Mouse (Mus musculus) MEL (cell line): Measurements from ENCODE around the gene Nt5c2. TPM values are rescaled to one million over a fixed set of nuclear protein-coding genes. Genes with fewer than 3 reads are reported as not detected.
A peak's percentile ranks its signal among the peaks of the same experiment; 100 is the strongest.

Source experiments
- DNase-seq: peaks from one replicate; pipeline ENCODE4 v3.0.0; 2011; ENCODE audit warnings: low read depth, low spot score
- H3K27ac ChIP-seq: 2 replicates; pipeline ENCODE4 v1.5.1; 2012; ENCODE audit warnings: low read depth, mild to moderate bottlenecking, control low read depth, low read length, moderate library complexity; ENCODE audit not compliant: control insufficient read depth
- H3K27me3 ChIP-seq, 2 experiments: fragments of 150-350 bp in 1 of 2; sonication (generic) in 1 of 2; 2 replicates each; pipeline ENCODE4 v1.6.1; 2012; ENCODE audit warnings: low read length in 2 of 2, mild to moderate bottlenecking in 2 of 2, improper control_type of control experiment in 1 of 2, moderate library complexity in 1 of 2; ENCODE audit not compliant: insufficient read depth in 2 of 2, control insufficient read depth in 1 of 2
- H3K36me3 ChIP-seq, 2 experiments: 2 replicates each; pipeline ENCODE4 v1.6.1; 2012 to 2014; ENCODE audit warnings: low read length in 2 of 2, improper control_type of control experiment in 1 of 2, inconsistent platforms in 1 of 2, mild to moderate bottlenecking in 1 of 2; ENCODE audit not compliant: insufficient read depth in 2 of 2, control insufficient read depth in 1 of 2
- H3K4me1 ChIP-seq, 2 experiments: fragments of 150-350 bp in 1 of 2; sonication (generic) in 1 of 2; 2 replicates each; pipeline ENCODE4 v1.6.1; 2012; ENCODE audit warnings: low read length in 2 of 2, improper control_type of control experiment in 1 of 2, mild to moderate bottlenecking in 1 of 2; ENCODE audit not compliant: insufficient read depth in 2 of 2, control insufficient read depth in 1 of 2
- H3K4me3 ChIP-seq, 2 experiments: fragments of 150-350 bp in 1 of 2; sonication (generic) in 1 of 2; 2 replicates each; pipeline ENCODE4 v1.5.1; 2012; ENCODE audit warnings: low read depth in 2 of 2, low read length in 2 of 2, mild to moderate bottlenecking in 2 of 2, moderate library complexity in 2 of 2, control low read depth in 1 of 2, improper control_type of control experiment in 1 of 2; ENCODE audit not compliant: control insufficient read depth in 1 of 2, insufficient read depth in 1 of 2
- H3K79me2 ChIP-seq: 2 replicates; pipeline ENCODE4 v1.6.1; 2012; ENCODE audit warnings: mild to moderate bottlenecking, low read length, moderate library complexity; ENCODE audit not compliant: control insufficient read depth, poor library complexity, insufficient read depth
- H3K9ac ChIP-seq: 2 replicates; pipeline ENCODE4 v1.6.1; 2012; ENCODE audit warnings: low read depth, mild to moderate bottlenecking, control low read depth, low read length, moderate library complexity; ENCODE audit not compliant: control insufficient read depth, poor library complexity, severe bottlenecking
- H3K9me3 ChIP-seq: fragments of 150-350 bp; sonication (generic); replicated peaks from 2 replicates; pipeline ENCODE4 v1.6.1; 2012; ENCODE audit warnings: mild to moderate bottlenecking, low read length, improper control_type of control experiment, moderate library complexity; ENCODE audit not compliant: insufficient read depth
- BHLHE40 ChIP-seq: IDR thresholded peaks from 2 replicates; pipeline ENCODE4 v1.6.1; 2012; ENCODE audit warnings: low read depth, mild to moderate bottlenecking, inconsistent platforms, low read length, improper control_type of control experiment, borderline replicate concordance
- CHD1 ChIP-seq: IDR thresholded peaks from 2 replicates; pipeline ENCODE4 v1.6.1; 2012; ENCODE audit warnings: low read depth, mild to moderate bottlenecking, inconsistent platforms, low read length, improper control_type of control experiment
- CHD2 ChIP-seq: IDR thresholded peaks from 2 replicates; pipeline ENCODE4 v1.6.1; 2011; ENCODE audit warnings: low read length, improper control_type of control experiment
- E2F4 ChIP-seq: IDR thresholded peaks from 2 replicates; pipeline ENCODE4 v1.6.1; 2011; ENCODE audit warnings: low read depth, low read length, improper control_type of control experiment, borderline replicate concordance
- ELF1 ChIP-seq: IDR thresholded peaks from 2 replicates; pipeline ENCODE4 v1.6.1; 2014; ENCODE audit warnings: low read depth, mild to moderate bottlenecking, inconsistent platforms, low read length, improper control_type of control experiment, moderate library complexity
- EP300 ChIP-seq, 2 experiments: IDR thresholded peaks; 2 replicates each; pipeline ENCODE4 v1.6.1; 2011; ENCODE audit warnings: improper control_type of control experiment in 2 of 2, low read length in 2 of 2, low read depth in 1 of 2, mild to moderate bottlenecking in 1 of 2
- GABPA ChIP-seq: IDR thresholded peaks from 2 replicates; pipeline ENCODE4 v1.6.1; 2012; ENCODE audit warnings: low read depth, mild to moderate bottlenecking, inconsistent platforms, low read length, improper control_type of control experiment, moderate library complexity
- HCFC1 ChIP-seq: IDR thresholded peaks from 2 replicates; pipeline ENCODE4 v1.6.1; 2012; ENCODE audit warnings: low read depth, mild to moderate bottlenecking, inconsistent platforms, low read length, improper control_type of control experiment, moderate library complexity
- JUND ChIP-seq: IDR thresholded peaks from 2 replicates; pipeline ENCODE4 v1.6.1; 2011; ENCODE audit warnings: low read depth, mild to moderate bottlenecking, improper control_type of control experiment, low read length
- MAFK ChIP-seq: IDR thresholded peaks from 2 replicates; pipeline ENCODE4 v1.6.1; 2011; ENCODE audit warnings: low read depth, mild to moderate bottlenecking, low read length, improper control_type of control experiment, borderline replicate concordance
- MAX ChIP-seq: IDR thresholded peaks from 2 replicates; pipeline ENCODE4 v1.6.1; 2011; ENCODE audit warnings: low read length, improper control_type of control experiment
- MYB ChIP-seq: IDR thresholded peaks from 2 replicates; pipeline ENCODE4 v1.6.1; 2011; ENCODE audit warnings: mild to moderate bottlenecking, low read depth, low read length, improper control_type of control experiment
- NELFE ChIP-seq: IDR thresholded peaks from 2 replicates; pipeline ENCODE4 v1.6.1; 2011; ENCODE audit warnings: low read depth, low read length, improper control_type of control experiment
- POLR2AphosphoS5 ChIP-seq: IDR thresholded peaks from 2 replicates; pipeline ENCODE4 v1.6.1; 2012; ENCODE audit warnings: low read depth, borderline replicate concordance, mild to moderate bottlenecking, inconsistent platforms, low read length, moderate library complexity, mixed read lengths
- RCOR1 ChIP-seq: IDR thresholded peaks from 2 replicates; pipeline ENCODE4 v1.6.1; 2012; ENCODE audit warnings: low read depth, mild to moderate bottlenecking, inconsistent platforms, low read length, improper control_type of control experiment
- SIN3A ChIP-seq: IDR thresholded peaks from 2 replicates; pipeline ENCODE4 v1.6.1; 2012; ENCODE audit warnings: low read length, improper control_type of control experiment, inconsistent platforms
- SMC3 ChIP-seq: IDR thresholded peaks from 2 replicates; pipeline ENCODE4 v1.6.1; 2011; ENCODE audit warnings: low read depth, low read length, improper control_type of control experiment
- TAL1 ChIP-seq: IDR thresholded peaks from 2 replicates; pipeline ENCODE4 v1.6.1; 2012; ENCODE audit warnings: mild to moderate bottlenecking, inconsistent platforms, low read length, moderate library complexity, mixed read lengths
- TBP ChIP-seq: IDR thresholded peaks from 2 replicates; pipeline ENCODE4 v1.8.0; 2011; ENCODE audit warnings: low read depth, low read length, improper control_type of control experiment
- TCF12 ChIP-seq: IDR thresholded peaks from 2 replicates; pipeline ENCODE4 v1.6.1; 2014; ENCODE audit warnings: low read depth, mild to moderate bottlenecking, inconsistent platforms, low read length, improper control_type of control experiment, moderate library complexity
- UBTF ChIP-seq: IDR thresholded peaks from 2 replicates; pipeline ENCODE4 v1.6.1; 2012; ENCODE audit warnings: low read depth, mild to moderate bottlenecking, inconsistent platforms, low read length, improper control_type of control experiment, moderate library complexity, borderline replicate concordance; ENCODE audit not compliant: insufficient read depth
- ZC3H11A ChIP-seq: IDR thresholded peaks from 2 replicates; pipeline ENCODE4 v1.6.1; 2012; ENCODE audit warnings: low read depth, mild to moderate bottlenecking, inconsistent platforms, low read length, improper control_type of control experiment
- ZMIZ1 ChIP-seq: IDR thresholded peaks from 2 replicates; pipeline ENCODE4 v1.6.1; 2012; ENCODE audit warnings: low read depth, mild to moderate bottlenecking, inconsistent platforms, low read length, improper control_type of control experiment, moderate library complexity
- ZNF384 ChIP-seq: IDR thresholded peaks from 2 replicates; pipeline ENCODE4 v1.6.1; 2012; ENCODE audit warnings: low read depth, mild to moderate bottlenecking, inconsistent platforms, low read length, improper control_type of control experiment
- polyA plus RNA-seq, 2 experiments: library from polyadenylated mRNA; stranded (reverse) in 1 of 2; unstranded in 1 of 2; fragments of >175 nt in 1 of 2; fragments of >200 nt in 1 of 2; gene quantifications; 2 replicates each; pipeline versions ENCODE4 v1.2.1 to v1.2.4; 2012; ENCODE audit warnings: low replicate concordance in 2 of 2, low read depth in 1 of 2; ENCODE audit not compliant: insufficient read length in 2 of 2, insufficient read depth in 1 of 2, missing spikeins in 1 of 2
- total RNA-seq: library from RNA; depleted of rRNA; stranded (reverse); fragments of 300-350 nt; gene quantifications from 2 replicates; pipeline ENCODE4 v1.2.3, GENCODE M21; 2012

Gene Nt5c2
- total and polyA plus RNA-seq, 3 experiments = 64.6 to 455 (median 147) TPM

DNA sequence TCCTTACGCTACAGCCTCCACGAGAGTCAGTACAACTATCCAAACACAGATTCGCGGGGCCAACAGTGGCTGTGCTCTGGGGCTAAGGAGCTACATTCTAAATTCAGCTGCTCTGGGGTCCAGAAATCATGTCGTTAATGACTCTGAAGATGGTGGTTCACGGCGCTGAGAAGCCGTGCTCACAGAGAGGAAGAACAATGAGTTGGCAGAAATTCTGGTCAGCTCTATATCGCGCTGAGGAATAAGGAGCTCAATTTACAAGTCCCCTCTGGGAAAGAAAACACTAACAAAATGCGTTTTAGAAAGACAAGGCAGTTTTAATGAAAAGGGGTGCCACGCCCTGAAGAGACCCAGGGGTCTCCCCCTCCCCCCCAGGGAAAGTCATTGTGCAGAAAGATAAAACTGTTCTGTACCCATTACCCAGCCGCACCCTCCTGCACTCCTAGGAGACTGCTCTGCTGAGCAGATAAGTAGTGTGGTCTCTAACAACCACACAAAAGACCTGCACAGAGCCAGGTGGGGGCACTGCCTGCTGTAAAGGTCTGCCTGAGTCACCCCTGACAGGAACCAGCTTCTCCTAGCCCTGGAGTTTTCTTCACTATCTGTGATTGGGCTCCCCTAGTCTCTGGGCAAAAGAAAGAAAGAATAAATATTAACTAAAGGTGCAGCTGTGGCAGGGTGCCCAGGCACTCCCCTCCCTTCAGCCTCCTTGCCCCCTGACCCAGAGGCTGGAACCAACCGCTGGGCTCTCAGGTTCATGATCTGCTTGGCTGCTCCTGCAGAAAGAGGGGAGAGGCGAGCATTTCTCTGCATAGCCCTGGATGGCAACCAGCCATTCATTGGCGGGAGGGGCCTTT is 26.5 kb downstream of the Nt5c2 start (continued):
- TF ChIP-seq BHLHE40 (peak; percentile 76), SMC3 (peak; percentile 20; the same call in 1 of the 2 replicates), ZMIZ1 (peak; percentile 53; the same call in 1 of the 2 replicates), ELF1 (peak; percentile 39; the same call in 1 of the 2 replicates), HCFC1 (peak; percentile 67; the same call in 1 of the 2 replicates)

DNA sequence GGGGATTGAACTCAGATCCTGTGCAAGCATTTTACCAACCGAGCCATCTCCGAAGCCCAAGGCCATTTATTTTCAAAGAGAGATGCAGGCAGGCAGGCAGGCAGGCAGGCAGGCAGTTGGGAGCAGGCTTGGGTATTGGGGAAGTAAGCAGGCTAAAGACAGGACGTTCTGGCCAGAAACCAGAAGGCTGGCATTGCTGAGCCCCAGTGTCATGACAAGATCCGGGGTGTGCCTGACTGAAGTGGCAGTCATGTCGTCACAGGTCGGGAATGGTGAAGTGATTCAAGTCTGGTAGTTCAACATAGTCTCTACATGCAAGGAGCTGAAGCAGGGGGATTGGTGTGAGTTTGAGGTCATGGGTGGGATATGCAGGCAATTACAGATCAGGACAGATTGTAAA is 27.3 kb downstream of the Nt5c2 start:
- H3K4me1 ChIP-seq = peaks cover 20 to 51% of the 10 kb centered on the region in 2 experiments
- H3K9me3 ChIP-seq = no peaks in the 10 kb centered on the region
- H3K36me3 ChIP-seq = peaks cover 0 to 44% of the 10 kb centered on the region in 2 experiments; a peak in 2 of 4 replicates
- H3K27me3 ChIP-seq = no peaks in the 10 kb centered on the region
- TF ChIP-seq EP300 (IDR thresholded peaks at IDR 0.05; ENCODE audit: low read depth in 1 of 2, low read length in 2 of 2) (peak in 1 of 2 experiments; percentile 16; a peak in 2 of 4 replicates), ELF1 (no peak), SMC3 (no peak), TAL1 (no peak), TCF12 (no peak), RCOR1 (peak; percentile 22; the same call in 1 of the 2 replicates), CHD2 (no peak)
- peak overlapping the region; percentile 12 to 22 for H3K4me3 ChIP-seq
- peak overlapping the region; percentile 98 for H3K27ac ChIP-seq
- peak; percentile 74 for DNase-seq
- H3K79me2 ChIP-seq = peaks cover 6% of the 10 kb centered on the region; the same call in 1 of the 2 replicates
- H3K9ac ChIP-seq = peak overlapping the region; percentile 73

DNA sequence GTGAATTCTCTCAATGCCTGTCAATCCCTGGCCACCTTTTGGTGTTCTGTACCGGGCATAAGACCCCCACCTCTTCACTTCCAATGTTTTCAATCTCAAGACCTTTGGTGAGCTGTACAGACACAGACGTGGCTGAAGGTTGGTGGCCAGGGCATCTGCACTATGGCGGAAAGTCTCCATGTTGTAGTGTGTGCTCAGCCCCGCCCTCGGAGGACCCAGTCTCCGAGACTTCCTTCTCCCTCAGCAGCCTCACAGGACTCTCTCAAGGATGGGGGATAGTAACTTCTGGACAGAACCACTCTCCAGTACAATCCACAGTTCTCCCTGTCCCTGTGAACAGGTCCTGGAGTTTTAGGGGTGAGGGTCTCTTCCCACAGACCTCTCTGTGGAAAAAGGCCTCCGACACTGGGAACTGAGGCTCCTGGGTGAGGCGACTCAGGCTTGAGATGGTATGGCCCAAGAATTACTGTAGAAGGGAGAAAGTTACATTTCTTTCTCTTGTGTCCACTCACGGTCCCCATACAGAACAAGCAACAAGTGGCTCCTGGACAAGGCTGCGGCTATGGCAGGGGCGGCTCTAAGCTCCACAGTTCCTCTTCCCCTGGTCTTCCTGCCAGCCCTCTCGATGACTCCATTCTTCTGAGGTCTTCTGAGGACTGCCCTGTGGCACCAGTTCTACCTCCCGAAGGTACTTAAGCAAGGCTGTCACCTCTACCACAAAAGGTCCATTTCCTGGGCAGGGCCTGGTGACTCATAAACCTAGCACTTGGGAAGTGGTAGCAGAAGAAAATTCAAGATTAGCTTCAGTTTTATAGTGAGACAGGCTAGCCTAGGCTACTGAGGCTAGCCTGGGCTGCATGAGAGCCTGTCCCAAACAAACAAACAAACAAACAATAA is 30.0 kb downstream of the Nt5c2 start:
- Histone ChIP-seq H3K27me3 (no peaks in the 10 kb centered on the region), H3K36me3 (peaks cover 0 to 44% of the 10 kb centered on the region in 2 experiments; a peak in 2 of 4 replicates), H3K27ac (peak overlapping the region; percentile 97), H3K9ac (peak overlapping the region; percentile 83), H3K9me3 (no peaks in the 10 kb centered on the region), H3K4me3 (peak overlapping the region; percentile 51 to 65), H3K79me2 (peaks cover 6% of the 10 kb centered on the region; the same call in 1 of the 2 replicates), H3K4me1 (peaks cover 18 to 47% of the 10 kb centered on the region in 2 experiments)
- peak; percentile 87 for DNase-seq
- TF ChIP-seq POLR2AphosphoS5 (no peak), NELFE (no peak; the same call in 1 of the 2 replicates), TBP (0 out of 2 replicates have a peak, but pooled peaks have one; percentile 51), EP300 (IDR thresholded peaks at IDR 0.05; ENCODE audit: low read depth in 1 of 2, low read length in 2 of 2) (peak in 1 of 2 experiments; percentile 71; a peak in 3 of 4 replicates), UBTF (no peak), MAFK (no peak), MAX (no peak), ZC3H11A (no peak), SMC3 (0 out of 2 replicates have a peak, but pooled peaks have one; percentile 4), JUND (no peak), CHD1 (peak; percentile 93; the same call in 1 of the 2 replicates), SIN3A (peak; percentile 51; the same call in 1 of the 2 replicates), GABPA (no peak), ZNF384 (no peak), MYB (no peak), E2F4 (no peak)
